Mouse (Mus musculus) c-Kit-negative CD71-positive TER-119-positive erythroid progenitor cells, embryonic 14.5 days (primary cell): ENCODE data around the gene Vmn1r148.
"Not testable (repeated sequence)": the region's sequence is repeated elsewhere in the genome, so short reads cannot be mapped to it uniquely, and the experiment has no call there.

Experiments
- DNase-seq: peaks from one replicate; pipeline ENCODE4 v3.0.0-alpha.2; 2013; ENCODE audit warnings: low read depth, low spot score

Gene Vmn1r148

DNA sequence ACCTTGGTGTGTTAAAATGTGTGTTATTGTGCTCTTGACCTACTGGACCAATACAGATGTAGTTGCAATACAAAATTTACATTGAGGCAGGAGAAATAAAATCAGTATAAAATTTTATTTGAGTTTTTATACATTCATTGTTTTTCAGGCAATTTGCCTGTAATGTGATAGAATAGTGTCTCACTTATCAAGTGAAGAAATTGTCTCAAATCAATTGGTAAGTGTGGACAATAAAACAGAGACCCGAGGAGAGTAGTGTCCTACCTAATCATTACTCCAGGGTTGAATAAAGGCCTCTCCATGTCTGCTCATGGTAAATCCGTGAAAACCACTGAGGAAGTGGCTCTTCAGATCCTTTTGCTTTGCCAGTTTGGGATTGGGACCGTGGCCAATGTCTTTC is at the start of gene Vmn1r148:
Gene Vmn1r148 (plus strand): TSS at position 301 of the 400 bp plus-strand sequence.
- not testable (repeated sequence) for DNase-seq

DNA sequence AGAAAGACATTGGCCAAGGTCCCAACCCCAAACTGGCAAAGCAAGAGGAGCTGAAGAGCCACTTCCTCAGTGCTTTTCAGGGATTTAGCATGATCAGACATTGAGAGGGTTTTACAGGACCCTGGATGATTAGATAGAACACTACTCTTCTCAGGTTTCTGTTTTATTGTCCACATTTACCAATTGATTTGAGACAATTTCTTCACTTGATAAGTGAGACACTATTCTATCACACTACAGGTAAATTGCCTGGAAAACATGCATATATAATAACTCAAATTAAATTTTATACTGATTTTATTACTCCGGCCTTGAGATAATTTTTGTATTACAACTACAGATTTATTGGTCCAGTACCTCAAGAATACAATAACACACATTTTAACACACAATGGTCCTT is 42.4 kb upstream of the Vmn1r148 start, which contains the start of gene Gm8660:
Gene Gm8660 (minus strand): TSS at position 101 of the 400 bp plus-strand sequence.
- DNase-seq, result not testable (repeated sequence)

DNA sequence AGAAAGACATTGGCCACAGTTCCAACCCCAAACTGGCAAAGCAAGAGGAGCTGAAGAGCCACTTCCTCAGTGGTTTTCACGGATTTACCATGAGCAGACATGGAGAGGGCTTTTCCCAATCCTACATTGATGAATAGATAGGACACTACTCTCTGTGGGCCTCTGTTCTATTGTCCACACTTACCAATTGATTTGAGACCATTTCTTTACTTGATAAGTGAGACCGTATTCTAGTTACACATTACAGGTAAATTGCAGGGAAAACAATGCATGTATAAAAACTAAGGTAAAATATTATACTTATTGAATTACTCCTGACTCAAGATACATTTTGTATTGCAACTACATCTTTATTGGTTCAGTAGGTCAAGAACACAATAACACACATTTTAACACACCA is 24.7 kb downstream of the Vmn1r148 start, which contains the start of gene Vmn1r149:
Gene Vmn1r149 (minus strand): TSS at position 101 of the 400 bp plus-strand sequence.
- not testable (repeated sequence) for DNase-seq

DNA sequence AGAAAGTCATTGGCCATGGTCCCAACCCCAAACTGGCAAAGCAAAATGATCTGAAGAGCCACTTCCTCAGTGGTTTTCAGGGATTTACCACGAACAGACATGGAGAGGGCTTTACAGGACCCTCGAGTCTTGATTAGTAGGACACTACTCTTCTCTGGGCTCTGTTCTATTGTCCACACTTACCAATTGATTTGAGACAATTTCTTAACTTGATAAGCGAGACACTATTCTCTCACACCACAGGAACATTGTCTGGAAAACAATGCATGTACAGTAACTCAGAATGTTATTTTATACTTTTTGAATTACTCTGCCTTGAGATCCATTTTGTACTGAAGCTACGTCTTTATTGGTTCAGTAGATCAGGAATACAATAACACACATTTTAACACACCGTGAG is 50.6 kb downstream of the Vmn1r148 start, which contains the start of gene Gm10665:
Gene Gm10665 (minus strand): TSS at position 101 of the 400 bp plus-strand sequence.
- DNase-seq, result not testable (repeated sequence)
